ENCODE assay signal across 23 mouse cellular contexts in genomic region chr11:31906499-31906898, GRCm38 (mm10). TPM values are rescaled to one million over a fixed set of nuclear protein-coding genes. Genes with fewer than 3 reads are reported as not detected.
DNase-seq lines count a peak whose midpoint lies in the region; ATAC-seq and TF ChIP-seq lines count a peak whose summit lies in the region.
"Had no signal": no experiment of that assay in that cellular context is flagged by ENCODE, and none has a peak within 500 bp of the region (broad histone marks: within the 10 kb centered on the region; RNA-seq: fewer than 3 reads in every experiment).

No protein-coding gene starts in this region.

- intact Hi-C loops in heart, postnatal 14 days (cut with DNase I): loop anchor here (5.0 kb wide), 2 partner anchors 34 to 41 kb away; partner anchors contain the start of gene Cpeb4

- no peak for ATAC-seq in heart, embryonic 14.5 days (ENCODE audit: insufficient number of reproducible peaks, insufficient read depth, low FRiP score, low read depth)
- ATAC-seq in liver, embryonic 16.5 days (ENCODE audit: low read depth): 0 out of 2 replicates have a peak, but pooled peaks have one; percentile 11
- no peak for ATAC-seq in midbrain, embryonic 13.5 days
- ATAC-seq: forebrain, embryonic 16.5 days had no signal

- no peak overlapping the region for H3K4me2 ChIP-seq in heart, embryonic 14.5 days (ENCODE audit: low read length)
- H3K4me2 ChIP-seq in liver, embryonic 16.5 days (ENCODE audit: low read depth, low read length): no peak overlapping the region
- H3K4me2 ChIP-seq in midbrain, embryonic 13.5 days (replicated peaks): no peak overlapping the region
- H3K4me2 ChIP-seq: hindbrain, embryonic 14.5 days had no signal

- peaks cover 6 to 33% of the 10 kb centered on the region in 2 experiments for H3K4me1 ChIP-seq in heart, embryonic 14.5 days (ENCODE audit: control insufficient read depth in 2 of 2, insufficient read depth in 2 of 2, low read length in 2 of 2)
- peaks cover 12% of the 10 kb centered on the region for H3K4me1 ChIP-seq in liver, embryonic 16.5 days (ENCODE audit: control insufficient read depth, low read depth, low read length)
- H3K4me1 ChIP-seq in midbrain, embryonic 13.5 days (replicated peaks): no peaks in the 10 kb centered on the region
- H3K4me1 ChIP-seq: embryonic facial prominence, embryonic 10.5 days had no signal

- no peak for TF ChIP-seq CTCF in layer of hippocampus, adult 2 months (conservative IDR thresholded peaks at IDR 0.05)

- no peak overlapping the region for H3K9ac ChIP-seq in heart, embryonic 14.5 days (ENCODE audit: low read length)
- H3K9ac ChIP-seq in liver, embryonic 16.5 days (ENCODE audit: low read depth, low read length): no peak overlapping the region
- no peak overlapping the region for H3K9ac ChIP-seq in midbrain, embryonic 13.5 days (replicated peaks)
- H3K9ac ChIP-seq: hindbrain, embryonic 14.5 days had no signal

- DNase-seq in heart, postnatal 14 days: no peak
- no peak for DNase-seq in layer of hippocampus, adult 2 months (ENCODE audit: low spot score in 2 of 2)
- DNase-seq in layer of hippocampus, adult 18-20 months (ENCODE audit: low spot score in 2 of 2): no peak
- DNase-seq in gastrocnemius, adult 8-10 months (ENCODE audit: low spot score in 2 of 2): peak; percentile 25 to 39
- DNase-seq in frontal cortex, postnatal 36 days (ENCODE audit: low spot score in 2 of 2): no peak
- DNase-seq: cerebellum, adult 11-12 months; cerebellum, postnatal 36 days; left cerebral cortex, postnatal 4 days; lung, adult 2 months; midbrain, embryonic 14.5 days; thymus, adult 2 months had no signal

- H3K36me3 ChIP-seq in heart, embryonic 14.5 days (ENCODE audit: control insufficient read depth, insufficient read depth, low read length): no peaks in the 10 kb centered on the region
- H3K36me3 ChIP-seq in liver, embryonic 16.5 days (ENCODE audit: control insufficient read depth, insufficient read depth): peaks cover 21% of the 10 kb centered on the region
- no peaks in the 10 kb centered on the region for H3K36me3 ChIP-seq in midbrain, embryonic 13.5 days
- H3K36me3 ChIP-seq: embryonic facial prominence, embryonic 10.5 days had no signal

- no peak overlapping the region for H3K4me3 ChIP-seq in heart, embryonic 14.5 days (ENCODE audit: control insufficient read depth in 1 of 2, insufficient read depth in 1 of 2, low read depth in 1 of 2, low read length in 2 of 2)
- H3K4me3 ChIP-seq in layer of hippocampus, adult 2 months: no peak overlapping the region
- no peak overlapping the region for H3K4me3 ChIP-seq in liver, embryonic 16.5 days (ENCODE audit: low read depth, low read length)
- H3K4me3 ChIP-seq in midbrain, embryonic 13.5 days (replicated peaks): no peak overlapping the region
- H3K4me3 ChIP-seq: embryonic facial prominence, embryonic 10.5 days; erythroblast, embryonic 14.5 days had no signal

- peak overlapping the region; percentile 44 to 53; a peak in 2 of 4 replicates for H3K27ac ChIP-seq in heart, embryonic 14.5 days (replicated peaks in 1 of 2; ENCODE audit: control insufficient read depth in 1 of 2, insufficient read depth in 1 of 2, low read depth in 2 of 2, low read length in 2 of 2)
- peak overlapping the region; percentile 59 for H3K27ac ChIP-seq in layer of hippocampus, adult 2 months
- no peak overlapping the region for H3K27ac ChIP-seq in liver, embryonic 16.5 days (ENCODE audit: low read length)
- H3K27ac ChIP-seq in midbrain, embryonic 13.5 days: no peak overlapping the region
- H3K27ac ChIP-seq: embryonic facial prominence, embryonic 10.5 days; hindbrain, embryonic 14.5 days; kidney, postnatal 0 days; macrophage had no signal

- no peaks in the 10 kb centered on the region for H3K9me3 ChIP-seq in heart, embryonic 14.5 days (ENCODE audit: control insufficient read depth, low read length)
- no peaks in the 10 kb centered on the region for H3K9me3 ChIP-seq in liver, embryonic 16.5 days (replicated peaks; ENCODE audit: control insufficient read depth, low read length)
- no peaks in the 10 kb centered on the region for H3K9me3 ChIP-seq in midbrain, embryonic 13.5 days
- H3K9me3 ChIP-seq: embryonic facial prominence, embryonic 10.5 days had no signal

- no peaks in the 10 kb centered on the region for H3K27me3 ChIP-seq in heart, embryonic 14.5 days (ENCODE audit: control insufficient read depth, insufficient read depth, low read length)
- no peaks in the 10 kb centered on the region for H3K27me3 ChIP-seq in liver, embryonic 16.5 days (ENCODE audit: control insufficient read depth, insufficient read depth, low read depth, low read length)
- no peaks in the 10 kb centered on the region for H3K27me3 ChIP-seq in midbrain, embryonic 13.5 days

RNA-seq across cellular contexts. Expression of gene Cpeb4, which starts 34.5 kb away (rescaled TPM):
- polyA plus RNA-seq in heart, embryonic 14.5 days (2014; fragmentation: Nextera tagmentation; extraction: Ambion mirVana): 14.8 and 15.4 TPM in 2 replicates
- 10 to 100 TPM; 82.8 to 94.9 TPM for total RNA-seq in heart, postnatal 14 days (2021)
- total RNA-seq in layer of hippocampus, adult 2 months (2021): 100 to 1,000 TPM; 153 to 156 TPM
- 100 to 1,000 TPM; 148 to 155 TPM for total RNA-seq in layer of hippocampus, adult 18-20 months (2021)
- total RNA-seq in gastrocnemius, adult 8-10 months (2022): 100 to 1,000 TPM in 2 of 4 experiments, 10 to 100 TPM in 2; 81.9 to 144 (median 103) TPM
- polyA plus RNA-seq in liver, embryonic 16.5 days (2015; fragmentation: Nextera tagmentation; extraction: Ambion mirVana): 20.8 and 21.0 TPM in 2 replicates
- 14.2 and 15.9 TPM in 2 replicates for polyA plus RNA-seq in midbrain, embryonic 13.5 days (2015; fragmentation: Nextera tagmentation; extraction: Ambion mirVana)

RNA-seq across cellular contexts. Expression of gene 4930524B15Rik, which starts 58.9 kb away (rescaled TPM):
- 0.26 TPM in 1 of 2 replicates, not detected in the other for polyA plus RNA-seq in heart, embryonic 14.5 days (2014; fragmentation: Nextera tagmentation; extraction: Ambion mirVana)
- total RNA-seq in heart, postnatal 14 days (2021): not detected
- total RNA-seq in layer of hippocampus, adult 2 months (2021): not detected
- total RNA-seq in layer of hippocampus, adult 18-20 months (2021): not detected
- not detected for total RNA-seq in gastrocnemius, adult 8-10 months (2022)
- polyA plus RNA-seq in liver, embryonic 16.5 days (2015; fragmentation: Nextera tagmentation; extraction: Ambion mirVana): not detected in 2 replicates
- polyA plus RNA-seq in midbrain, embryonic 13.5 days (2015; fragmentation: Nextera tagmentation; extraction: Ambion mirVana): 0.26 and 0.48 TPM in 2 replicates
- total RNA-seq: adrenal gland, adult 18-20 months; heart, adult 18-20 months; left cerebral cortex, postnatal 4 days had no signal
- polyA plus RNA-seq: C2C12; erythroblast, embryonic 14.5 days; macrophage had no signal

Comparison
In these comparisons a context has a peak if more than half of its experiments do, and no peak if none do; other contexts are left out.
1. H3K27ac ChIP-seq: peak in heart, embryonic 14.5 days (2 of 2) and layer of hippocampus, adult 2 months (single experiment); none in liver, embryonic 16.5 days (single experiment) and midbrain, embryonic 13.5 days (single experiment).
2. DNase-seq: peak in gastrocnemius, adult 8-10 months (2 of 2); none in heart, postnatal 14 days (0 of 2), layer of hippocampus, adult 2 months (0 of 2), layer of hippocampus, adult 18-20 months (0 of 2) and frontal cortex, postnatal 36 days (0 of 2).